Mouse (Mus musculus) heart, embryonic 12.5 days (tissue): Measurements from ENCODE around the gene Tbx6. TPM values are rescaled to one million over a fixed set of nuclear protein-coding genes. Genes with fewer than 3 reads are reported as not detected.
A peak's percentile ranks its signal among the peaks of the same experiment; 100 is the strongest.

Source experiments
- ATAC-seq: fragments of 200-750 bp; cut with Nextera tagmentation; 2 replicates; pipeline ENCODE4 v1.8.0; 2017; ENCODE audit warnings: moderate TSS enrichment, moderate library complexity; ENCODE audit not compliant: insufficient number of reproducible peaks, low FRiP score
- H3K27ac ChIP-seq: fragments of 300-500 bp; sonication (generic); 2 replicates; pipeline ENCODE4 v1.5.1; 2016; ENCODE audit warnings: mild to moderate bottlenecking, moderate library complexity; ENCODE audit not compliant: poor library complexity, severe bottlenecking
- H3K27me3 ChIP-seq: fragments of 300-500 bp; sonication (generic); replicated peaks from 2 replicates; pipeline ENCODE4 v1.6.1; 2016; ENCODE audit warnings: mild to moderate bottlenecking, moderate library complexity
- H3K36me3 ChIP-seq: fragments of 300-500 bp; sonication (generic); 2 replicates; pipeline ENCODE4 v1.6.1; 2016; ENCODE audit warnings: mild to moderate bottlenecking, moderate library complexity
- H3K4me1 ChIP-seq: fragments of 300-500 bp; sonication (generic); replicated peaks from 2 replicates; pipeline ENCODE4 v1.6.1; 2016; ENCODE audit warnings: mild to moderate bottlenecking
- H3K4me2 ChIP-seq: fragments of 300-500 bp; sonication (generic); 2 replicates; pipeline ENCODE4 v1.6.1; 2016; ENCODE audit warnings: mild to moderate bottlenecking, moderate library complexity
- H3K4me3 ChIP-seq: fragments of 300-500 bp; sonication (generic); 2 replicates; pipeline ENCODE4 v1.5.1; 2016; ENCODE audit warnings: mild to moderate bottlenecking
- H3K9ac ChIP-seq: fragments of 300-500 bp; sonication (generic); 2 replicates; pipeline ENCODE4 v1.6.1; 2016; ENCODE audit warnings: mild to moderate bottlenecking, moderate library complexity
- H3K9me3 ChIP-seq: fragments of 300-500 bp; sonication (generic); replicated peaks from 2 replicates; pipeline ENCODE4 v1.6.1; 2016; ENCODE audit warnings: mild to moderate bottlenecking, moderate library complexity
- WGBS: fragments of 180-500 bp; shearing (Covaris S2); methylation state at CpG from one replicate; pipeline ENCODE4 v1.1.7; 2016; 5-methylcytosine and 5-hydroxymethylcytosine counted together
- polyA plus RNA-seq: library from polyadenylated mRNA; unstranded; fragments of >200 nt; fragmentation: Nextera tagmentation; extraction: Ambion mirVana; gene quantifications from 2 replicates; pipeline ENCODE4 v1.2.1, GENCODE M21; 2016

Tbx6 gene
- polyA plus RNA-seq, 1 experiment from 2014 or later, result 0.33 TPM

- Histone ChIP-seq H3K4me1 (peaks cover 15% of the 10 kb centered on the region), H3K4me3 (no peak overlapping the region), H3K9ac (no peak overlapping the region), H3K27me3 (peaks cover 17% of the 10 kb centered on the region), H3K4me2 (no peak overlapping the region), H3K9me3 (no peaks in the 10 kb centered on the region), H3K27ac (no peak overlapping the region), H3K36me3 (no peaks in the 10 kb centered on the region)
- ATAC-seq, result no peak
- whole genome bisulfite sequencing, result 33% methylated on average over 1 of the region's 1 CpGs
Measured at GRCm38 (mm10) chr7:126818818-126819217, 37.5 kb downstream of the Tbx6 start.

GRCm38 (mm10) chr7:126821835-126822511 is 40.7 kb downstream of the Tbx6 start:
- H3K9ac ChIP-seq, result no peak overlapping the region
- peaks cover 45% of the 10 kb centered on the region for H3K27me3 ChIP-seq
- H3K4me1 ChIP-seq, result peaks cover 15% of the 10 kb centered on the region
- H3K4me3 ChIP-seq, result no peak overlapping the region
- no peak overlapping the region for H3K4me2 ChIP-seq
- H3K27ac ChIP-seq, result no peak overlapping the region
- no peaks in the 10 kb centered on the region for H3K9me3 ChIP-seq
- no peaks in the 10 kb centered on the region for H3K36me3 ChIP-seq
- peak; percentile 43 for ATAC-seq
- WGBS, result 19% methylated on average over 7 of the region's 7 CpGs

GRCm38 (mm10) chr7:126822741-126823140 is 41.5 kb downstream of the Tbx6 start:
- ATAC-seq, result no peak
- peak overlapping the region; percentile 64 for H3K4me2 ChIP-seq

GRCm38 (mm10) chr7:126823202-126823711 is 42.0 kb downstream of the Tbx6 start:
- Histone ChIP-seq H3K4me2 (peak overlapping the region; percentile 64), H3K4me1 (peaks cover 15% of the 10 kb centered on the region), H3K27ac (no peak overlapping the region), H3K4me3 (peak overlapping the region; percentile 33), H3K27me3 (peaks cover 55% of the 10 kb centered on the region), H3K9me3 (no peaks in the 10 kb centered on the region), H3K36me3 (no peaks in the 10 kb centered on the region), H3K9ac (0 out of 2 replicates have a peak overlapping the region, but pooled peaks have one; percentile 2)
- no peak for ATAC-seq
- WGBS, result 3% methylated on average over 13 of the region's 19 CpGs

More at GRCm38 (mm10) chr7:126822741-126823140, 41.5 kb downstream of the Tbx6 start:
- Histone ChIP-seq H3K4me1 (peaks cover 15% of the 10 kb centered on the region), H3K36me3 (no peaks in the 10 kb centered on the region), H3K9me3 (no peaks in the 10 kb centered on the region), H3K4me3 (peak overlapping the region; percentile 33), H3K27me3 (peaks cover 53% of the 10 kb centered on the region), H3K9ac (0 out of 2 replicates have a peak overlapping the region, but pooled peaks have one; percentile 2), H3K27ac (no peak overlapping the region)
- 6% methylated on average over 9 of the region's 9 CpGs for WGBS

GRCm38 (mm10) chr7:126823940-126824339 is 42.7 kb downstream of the Tbx6 start:
- Histone ChIP-seq H3K4me2 (no peak overlapping the region), H3K27me3 (peaks cover 62% of the 10 kb centered on the region), H3K27ac (no peak overlapping the region), H3K9ac (no peak overlapping the region), H3K36me3 (no peaks in the 10 kb centered on the region), H3K4me1 (peaks cover 15% of the 10 kb centered on the region), H3K9me3 (no peaks in the 10 kb centered on the region), H3K4me3 (no peak overlapping the region)
- no peak for ATAC-seq
- 17% methylated on average over 9 of the region's 10 CpGs for WGBS

- Histone ChIP-seq H3K4me1 (peaks cover 15% of the 10 kb centered on the region), H3K9ac (no peak overlapping the region), H3K4me3 (no peak overlapping the region), H3K36me3 (no peaks in the 10 kb centered on the region), H3K4me2 (no peak overlapping the region), H3K27me3 (peaks cover 76% of the 10 kb centered on the region), H3K9me3 (no peaks in the 10 kb centered on the region), H3K27ac (no peak overlapping the region)
- 16% methylated on average over 8 of the region's 8 CpGs for WGBS
- no peak for ATAC-seq
Measured at GRCm38 (mm10) chr7:126825403-126825802, 44.1 kb downstream of the Tbx6 start.

GRCm38 (mm10) chr7:126825952-126826351 is 44.7 kb downstream of the Tbx6 start:
- Histone ChIP-seq H3K4me1 (peaks cover 15% of the 10 kb centered on the region), H3K27me3 (peaks cover 82% of the 10 kb centered on the region), H3K9me3 (no peaks in the 10 kb centered on the region), H3K27ac (no peak overlapping the region), H3K4me3 (no peak overlapping the region), H3K36me3 (no peaks in the 10 kb centered on the region), H3K4me2 (no peak overlapping the region), H3K9ac (no peak overlapping the region)
- ATAC-seq, result no peak
- WGBS, result 60% methylated on average over 5 of the region's 5 CpGs

- no peak for ATAC-seq
- WGBS, result 60% methylated on average over 5 of the region's 5 CpGs
- no peaks in the 10 kb centered on the region for H3K36me3 ChIP-seq
- peak within 1 kb of the TSS; percentile 38 for H3K4me3 ChIP-seq
- peak within 1 kb of the TSS; percentile 66 for H3K4me2 ChIP-seq
- no peak within 1 kb of the TSS for H3K27ac ChIP-seq
- H3K4me1 ChIP-seq, result 0 out of 2 replicates have a peak, but pooled peaks cover 3% of the 10 kb centered on the region
- H3K27me3 ChIP-seq, result peaks cover 48% of the 10 kb centered on the region
- H3K9me3 ChIP-seq, result no peaks in the 10 kb centered on the region
- no peak within 1 kb of the TSS for H3K9ac ChIP-seq
Measured at GRCm38 (mm10) chr7:126831539-126831938, 50.3 kb downstream of the Tbx6 start, which contains the start of gene 4930451I11Rik. TSS of gene 4930451I11Rik (minus strand) at chr7:126831639.

- H3K27ac ChIP-seq, result no peak overlapping the region
- no peaks in the 10 kb centered on the region for H3K9me3 ChIP-seq
- peak overlapping the region; percentile 66 for H3K4me2 ChIP-seq
- H3K27me3 ChIP-seq, result peaks cover 43% of the 10 kb centered on the region
- 0 out of 2 replicates have a peak, but pooled peaks cover 3% of the 10 kb centered on the region for H3K4me1 ChIP-seq
- no peak overlapping the region for H3K9ac ChIP-seq
- H3K36me3 ChIP-seq, result no peaks in the 10 kb centered on the region
- WGBS, result 1% methylated on average over 21 of the region's 21 CpGs
- peak overlapping the region; percentile 38 for H3K4me3 ChIP-seq
- peak; percentile 64 for ATAC-seq
Measured at GRCm38 (mm10) chr7:126832036-126832598, 50.8 kb downstream of the Tbx6 start.

GRCm38 (mm10) chr7:126833294-126833693 is 52.0 kb downstream of the Tbx6 start:
- H3K4me3 ChIP-seq, result no peak overlapping the region
- H3K9me3 ChIP-seq, result no peaks in the 10 kb centered on the region
- H3K4me2 ChIP-seq, result no peak overlapping the region
- 0 out of 2 replicates have a peak, but pooled peaks cover 3% of the 10 kb centered on the region for H3K4me1 ChIP-seq
- peaks cover 35% of the 10 kb centered on the region for H3K27me3 ChIP-seq
- WGBS, result 90% methylated on average over 1 of the region's 1 CpGs
- no peaks in the 10 kb centered on the region for H3K36me3 ChIP-seq
- no peak for ATAC-seq
- H3K9ac ChIP-seq, result no peak overlapping the region
- no peak overlapping the region for H3K27ac ChIP-seq
